Mouse (Mus musculus) CD4-positive helper T cell, adult 2 months (primary cell): ENCODE data around the gene Bco2.

Source experiments
- DNase-seq: peaks from one replicate; pipeline ENCODE4 v3.0.0-alpha.2; 2012; ENCODE audit warnings: low read depth, missing footprints, low spot score

Gene Bco2

DNA sequence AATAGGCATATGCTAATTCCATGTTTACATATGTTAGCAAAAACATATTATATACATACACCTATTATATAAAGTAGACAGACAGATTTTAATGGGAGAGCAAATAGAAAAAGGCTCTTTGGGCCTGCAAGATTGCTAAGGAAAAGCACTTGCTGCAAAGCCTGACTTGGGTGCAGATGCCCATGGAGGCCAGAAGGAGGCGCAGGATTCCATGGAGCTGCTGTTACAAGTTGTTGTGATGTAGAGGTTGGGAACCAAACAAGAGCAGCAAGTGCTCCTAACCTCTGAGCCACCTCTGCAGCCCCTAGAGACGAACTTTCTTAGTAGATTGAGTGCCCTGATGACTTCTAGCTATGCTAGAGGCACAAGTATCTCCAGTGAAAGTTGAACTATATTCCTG is 36.2 kb downstream of the Bco2 start:
- DNase-seq = peak; percentile 32

DNA sequence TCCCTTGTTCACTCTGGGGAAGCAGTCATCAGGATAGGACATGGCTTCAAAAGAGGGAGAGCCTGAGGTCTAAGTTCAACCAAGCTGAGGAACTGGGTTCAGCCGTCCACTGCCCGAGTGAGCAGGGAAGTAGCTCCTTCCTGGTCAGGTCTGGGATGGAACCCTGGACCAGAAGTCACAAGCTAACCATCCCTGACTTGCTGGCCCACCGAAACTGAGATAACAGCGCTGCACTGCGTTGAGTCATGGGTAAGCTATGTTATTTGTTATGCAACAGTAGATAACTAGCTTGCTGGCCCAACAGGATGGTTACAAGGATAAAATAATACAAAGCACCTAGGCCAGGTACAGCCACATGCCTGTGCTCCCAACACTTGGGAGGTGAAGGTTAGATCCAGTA is 39.5 kb downstream of the Bco2 start:
- DNase-seq = no peak

DNA sequence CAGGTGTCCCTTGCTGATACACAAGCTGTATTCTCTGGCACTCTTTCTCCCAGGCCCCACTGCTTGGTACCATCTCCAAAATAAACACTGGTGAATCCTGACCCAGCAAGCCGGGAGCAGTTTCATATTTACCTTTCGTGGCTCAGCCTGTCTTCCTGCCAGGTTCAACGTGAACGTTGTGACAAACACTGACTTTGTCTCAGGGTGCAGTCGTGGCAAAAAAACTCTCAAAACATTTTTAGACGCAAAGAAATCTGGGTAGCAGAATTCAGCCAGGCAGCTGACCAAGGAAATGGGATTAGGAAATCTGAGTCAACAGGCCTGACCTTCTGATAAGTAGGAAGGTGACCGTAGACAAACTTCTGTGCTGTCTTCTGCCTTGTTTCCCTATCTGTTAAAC is 47.4 kb downstream of the Bco2 start:
- DNase-seq = no peak

DNA sequence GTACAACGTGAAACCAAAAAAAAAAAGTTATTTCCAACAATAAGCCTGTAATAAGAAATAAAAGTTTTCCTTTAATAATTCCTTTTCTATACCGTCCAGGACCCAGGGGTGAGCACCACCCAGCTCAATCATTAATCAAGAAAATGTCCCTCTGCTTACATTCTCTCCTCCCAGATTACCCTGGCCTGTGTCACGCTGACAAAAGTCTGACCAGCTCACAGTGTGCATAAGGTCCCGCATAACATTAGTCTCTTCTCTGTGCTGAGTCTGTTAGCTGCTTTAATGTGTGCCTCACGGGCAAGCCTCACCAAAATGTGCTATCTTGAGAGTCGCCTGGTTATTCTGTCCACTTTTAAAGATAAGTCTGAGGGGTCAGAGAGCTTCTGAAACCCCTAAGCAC is 49.6 kb downstream of the Bco2 start:
- no peak for DNase-seq

DNA sequence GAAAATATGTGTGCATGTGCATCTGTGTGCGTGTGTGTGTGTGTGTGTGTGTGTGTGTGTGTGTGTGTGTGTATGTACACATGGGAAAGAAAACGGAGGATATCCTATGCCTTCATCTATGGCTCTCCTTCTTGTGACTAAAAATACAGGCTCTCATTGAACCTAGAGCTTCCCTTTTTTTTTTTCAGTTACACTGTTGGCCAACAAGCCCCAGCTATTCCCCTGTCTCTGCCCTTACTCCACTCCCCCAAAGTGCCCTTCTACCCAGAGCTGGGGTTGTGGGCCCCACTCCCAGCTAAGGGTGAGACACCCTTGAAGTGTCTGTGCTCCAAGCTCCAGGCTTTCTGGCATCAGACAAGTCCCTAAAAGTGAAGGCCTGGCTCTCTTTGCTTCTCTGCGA is 52.0 kb downstream of the Bco2 start:
- DNase-seq = no peak

DNA sequence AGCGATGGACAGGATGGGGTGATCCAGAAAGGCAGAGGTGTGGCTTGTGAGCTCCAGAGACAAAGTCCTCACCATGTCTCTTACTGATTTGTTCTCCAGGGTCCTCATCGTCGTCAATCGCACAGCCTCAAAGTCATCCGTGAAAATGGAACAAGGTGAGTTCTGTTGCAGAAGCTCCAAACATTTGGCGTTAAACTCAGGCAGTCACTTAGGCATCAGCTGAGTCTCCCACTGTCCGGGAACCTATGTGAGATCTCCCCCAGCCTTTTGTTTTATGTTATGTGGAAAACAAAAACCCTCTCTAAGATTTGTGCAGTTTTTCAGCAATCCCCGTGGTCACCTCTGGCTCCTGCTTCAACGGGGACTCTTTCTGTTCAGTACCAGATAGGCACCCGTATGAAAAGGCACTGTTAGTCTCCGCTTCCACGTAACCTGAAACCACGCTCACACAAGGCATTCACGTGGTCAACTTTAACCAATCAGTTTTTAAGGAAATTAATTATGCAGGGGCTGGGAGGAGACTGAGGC is 53.9 kb downstream of the Bco2 start:
- peak; percentile 59 for DNase-seq

DNA sequence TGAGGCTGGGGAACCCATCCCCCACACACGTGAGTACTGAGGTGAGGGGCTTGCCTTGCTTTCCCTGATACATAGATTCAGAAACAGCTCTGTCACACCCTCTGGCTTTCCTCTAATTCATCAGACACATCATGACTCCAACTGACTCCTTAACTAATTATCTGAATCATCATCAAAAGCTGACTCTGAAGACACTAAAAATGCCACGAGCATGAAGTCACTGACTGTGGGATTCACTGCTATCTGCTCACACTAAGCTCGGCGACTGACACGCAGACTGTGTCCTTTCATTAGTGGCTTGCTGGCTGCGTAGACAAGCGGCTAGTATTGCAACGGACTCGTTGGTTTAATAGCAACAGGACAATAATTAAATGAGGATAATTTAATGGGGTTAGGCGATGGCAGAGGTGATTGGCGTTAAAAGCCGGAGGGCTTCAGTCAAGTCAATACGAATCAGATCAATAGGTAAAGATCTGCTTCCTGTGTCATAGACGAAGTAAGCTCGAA is 54.5 kb downstream of the Bco2 start:
- DNase-seq = no peak

DNA sequence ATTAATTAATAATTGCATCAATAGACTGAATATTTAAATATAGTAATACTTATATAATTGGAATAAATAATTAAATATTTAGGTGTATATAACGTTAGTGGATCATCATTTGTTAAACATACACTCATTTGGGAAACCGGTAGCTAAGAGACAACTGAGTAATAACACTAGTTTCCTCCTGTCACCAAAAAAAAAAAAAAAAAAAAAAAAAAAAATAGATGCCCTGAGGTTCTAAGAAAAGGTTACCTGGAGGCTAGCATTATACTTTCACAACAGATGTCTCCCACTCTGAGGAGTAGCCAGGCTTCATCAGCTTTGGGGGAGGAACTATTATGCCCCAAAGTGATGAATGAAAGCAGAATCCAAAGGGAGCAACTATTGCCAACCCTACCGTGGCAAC is 55.2 kb downstream of the Bco2 start:
- no peak for DNase-seq

DNA sequence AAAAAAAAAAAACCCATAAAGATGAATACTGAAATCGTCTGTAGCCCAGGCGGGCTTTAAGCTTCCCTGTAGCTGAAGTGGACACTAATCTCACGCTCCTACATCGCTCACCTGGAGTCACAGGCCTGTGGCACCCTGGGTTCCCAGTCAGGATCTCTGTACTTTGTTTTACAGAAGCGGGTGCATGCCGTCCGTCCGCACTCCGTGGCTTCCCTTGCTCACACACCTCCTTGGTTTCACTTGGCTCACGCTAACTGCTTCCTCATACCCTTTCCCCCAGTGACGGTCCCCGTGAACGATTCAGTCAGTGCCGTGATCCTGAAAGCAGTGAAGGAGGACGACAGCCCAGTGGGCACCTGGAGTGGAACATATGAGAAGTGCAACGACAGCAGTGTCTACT is 56.2 kb downstream of the Bco2 start:
- DNase-seq = peak; percentile 7

DNA sequence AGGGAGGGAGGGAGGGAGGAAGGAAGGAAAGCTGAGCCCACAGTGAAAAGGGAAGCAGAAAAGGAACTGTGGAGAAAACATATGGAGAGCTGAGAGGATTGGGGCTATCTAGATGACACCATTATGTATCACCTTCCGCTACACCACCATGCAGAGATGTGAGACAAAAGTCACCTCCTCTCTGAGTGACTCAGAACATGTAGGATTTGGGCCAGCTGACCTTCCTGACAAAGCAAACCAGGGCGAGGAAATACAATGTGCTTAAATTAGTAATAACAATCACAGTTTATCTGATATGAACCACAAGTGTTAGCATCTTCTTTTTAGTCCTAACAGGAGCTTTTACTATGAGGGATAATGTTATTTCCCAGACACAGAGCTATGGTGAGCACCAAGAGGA is 57.4 kb downstream of the Bco2 start:
- DNase-seq = no peak

DNA sequence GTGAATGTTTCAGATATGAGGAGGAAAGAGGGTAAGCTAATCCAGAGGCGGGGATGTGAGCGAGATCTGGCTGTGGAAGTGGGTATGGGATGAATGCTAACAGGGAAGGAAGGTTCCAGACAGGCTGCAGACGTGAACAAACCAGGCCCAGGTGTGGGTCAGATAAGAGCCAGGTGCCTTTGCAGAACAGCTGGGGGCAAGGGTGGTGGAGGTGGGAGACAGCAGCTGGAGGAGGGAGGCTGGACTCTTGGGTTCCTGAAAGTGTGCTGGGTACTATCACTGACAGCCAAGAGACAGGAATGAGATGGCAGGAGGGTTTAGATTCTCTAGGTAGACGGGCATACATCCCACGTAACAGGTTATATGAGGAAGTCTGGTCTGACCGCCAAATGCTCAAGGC is 57.9 kb downstream of the Bco2 start:
- DNase-seq = no peak

DNA sequence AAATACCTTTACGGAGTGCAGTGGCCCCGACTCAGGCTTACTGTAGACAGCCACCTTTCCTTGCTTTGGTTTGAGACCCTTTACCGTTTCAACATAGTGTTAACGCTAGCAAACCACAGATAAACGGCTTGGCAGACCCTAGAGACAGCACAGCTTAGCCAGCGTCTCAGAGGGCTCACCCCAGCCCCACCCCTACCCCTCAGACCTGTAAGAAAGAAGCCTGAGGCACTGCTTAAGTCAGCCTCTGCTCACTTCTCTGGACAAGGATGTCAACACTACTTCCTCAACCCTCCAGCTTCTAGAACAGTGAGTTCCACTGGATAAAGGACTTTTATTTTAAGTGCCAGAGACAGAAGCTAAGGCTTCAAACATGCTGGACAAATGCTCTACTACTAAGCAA is 58.4 kb downstream of the Bco2 start:
- no peak for DNase-seq

DNA sequence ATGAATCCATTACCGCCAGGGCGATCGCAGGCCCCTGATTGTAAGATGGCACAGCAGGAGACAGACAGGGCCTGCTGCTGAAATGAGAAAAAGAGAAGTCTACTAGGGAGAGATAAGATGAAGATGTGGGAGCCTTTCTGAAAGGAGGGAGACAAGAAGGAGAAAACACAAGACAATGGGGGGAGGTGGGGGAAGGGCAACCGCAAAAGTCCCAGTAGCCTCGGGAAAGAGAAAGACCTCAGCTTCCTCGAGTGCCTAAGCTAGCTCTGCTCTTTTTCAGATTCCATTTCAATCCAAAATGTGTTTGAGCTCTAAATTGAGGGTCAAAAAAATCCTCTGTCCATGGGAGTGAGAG is 58.9 kb downstream of the Bco2 start:
- no peak for DNase-seq

DNA sequence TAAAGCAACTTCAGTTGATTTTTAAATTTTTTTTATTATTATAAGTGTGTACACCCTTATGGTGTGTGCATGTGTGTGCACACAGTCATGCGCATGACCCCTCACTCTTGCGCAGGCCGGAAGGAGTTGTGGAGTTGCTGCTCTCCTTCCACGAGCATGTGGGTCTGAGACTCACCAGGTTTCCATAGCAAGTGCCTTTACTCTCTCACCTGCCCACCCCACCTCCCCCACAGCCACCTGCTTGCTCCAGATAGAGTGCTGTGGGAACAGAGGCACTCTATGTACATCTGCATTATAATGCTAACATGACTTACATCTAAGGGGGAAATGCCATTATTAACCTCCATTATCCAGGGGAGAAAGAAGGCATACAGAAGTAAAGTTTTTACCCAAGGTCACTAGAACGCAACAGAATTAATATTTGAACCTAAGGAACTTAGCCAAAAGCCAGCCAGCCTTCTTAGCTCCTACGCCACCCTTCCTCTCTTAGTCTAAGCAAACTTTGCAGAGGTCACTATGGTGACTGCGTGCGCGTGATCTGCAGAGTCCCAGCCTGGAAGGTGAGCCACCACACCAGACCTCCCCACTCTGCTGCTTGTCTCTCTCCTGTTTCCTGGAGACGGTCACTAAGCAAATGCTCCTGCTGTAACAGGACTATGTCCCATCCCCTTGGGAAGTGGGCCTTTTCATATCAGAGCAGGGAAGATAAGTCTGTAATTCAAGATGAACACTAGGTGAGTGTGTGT is 59.4 kb downstream of the Bco2 start:
- DNase-seq = no peak

DNA sequence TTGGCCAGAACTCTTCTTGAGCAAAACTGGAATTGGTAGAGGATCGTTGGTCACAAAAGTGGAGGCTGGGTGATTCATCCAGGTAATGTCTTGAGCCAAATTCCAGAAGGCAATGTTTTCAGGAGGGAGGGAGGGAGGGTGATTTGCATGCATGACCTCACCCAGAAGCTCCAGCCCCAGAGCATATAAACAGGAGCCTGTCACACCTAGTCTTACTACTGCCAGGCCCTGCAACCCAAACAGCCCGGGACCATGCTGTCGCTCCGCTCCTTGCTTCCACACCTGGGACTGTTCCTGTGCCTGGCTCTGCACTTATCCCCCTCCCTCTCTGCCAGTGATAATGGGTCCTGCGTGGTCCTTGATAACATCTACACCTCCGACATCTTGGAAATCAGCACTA is 60.7 kb downstream of the Bco2 start, which contains the start of gene Plet1:
Plet1 (plus strand) TSS at position 215 of the 400 bp plus-strand sequence.
- DNase-seq = no peak

DNA sequence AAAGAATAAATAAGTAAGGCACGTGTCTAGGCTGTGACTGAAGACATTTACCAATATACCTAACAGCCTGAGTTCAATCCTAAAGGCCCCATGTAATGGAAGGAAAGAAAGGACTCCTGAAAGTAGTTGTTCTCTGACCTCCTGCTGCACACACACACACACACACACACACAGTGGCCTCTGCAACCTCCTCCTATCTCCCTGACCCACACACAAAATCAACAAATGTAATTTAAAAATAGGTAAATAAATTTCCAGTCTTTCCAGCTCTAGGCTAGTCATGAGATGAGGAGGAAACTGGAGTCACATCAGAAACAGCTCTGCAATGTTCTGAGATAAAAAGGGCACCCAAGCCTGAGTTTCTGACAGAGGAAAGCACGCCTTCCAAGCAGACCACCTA is 61.2 kb downstream of the Bco2 start:
- DNase-seq = no peak

DNA sequence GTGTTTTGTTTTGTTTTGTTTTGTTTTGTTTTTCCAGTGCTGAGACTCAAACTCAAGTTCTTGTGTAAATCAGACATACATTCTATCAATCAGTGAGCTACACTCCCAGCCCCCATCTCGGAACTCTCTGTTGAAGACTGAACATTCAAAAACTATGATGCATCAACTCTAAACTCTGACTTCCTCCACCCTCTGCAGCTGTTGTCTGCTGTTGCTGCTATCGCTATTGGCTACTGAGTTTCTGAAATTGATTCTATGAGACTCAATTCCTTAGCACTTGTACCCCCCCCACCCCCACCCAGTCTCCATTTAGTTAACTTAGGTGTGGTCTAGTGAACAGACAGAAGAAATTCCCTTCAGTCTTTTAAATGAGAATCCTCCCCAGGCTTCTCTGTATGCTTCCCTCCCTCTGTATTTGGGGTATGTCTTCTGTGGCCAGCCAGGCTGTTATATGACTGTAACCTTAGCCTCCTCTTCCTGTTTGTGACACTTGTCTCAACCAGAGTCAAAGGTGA is 63.4 kb downstream of the Bco2 start:
- DNase-seq = peak; percentile 8

DNA sequence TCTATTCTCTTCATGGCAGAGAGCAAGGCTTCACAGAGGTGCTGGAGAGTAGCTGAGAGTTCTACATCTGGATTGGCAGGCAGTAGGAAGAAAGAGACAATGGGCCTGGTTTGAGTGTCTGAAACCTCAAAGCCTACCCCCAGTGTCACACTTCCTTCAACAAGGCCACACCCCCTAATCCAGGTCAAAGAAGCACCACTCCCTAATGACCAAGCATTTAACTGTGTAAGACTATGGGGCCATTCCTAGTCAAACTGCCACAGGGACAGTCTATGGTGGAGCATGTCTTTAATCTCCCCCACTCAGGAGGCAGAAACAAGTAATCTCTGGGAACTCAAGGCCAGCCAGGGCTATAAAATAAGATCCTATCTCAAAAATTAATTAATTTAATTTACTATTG is 64.1 kb downstream of the Bco2 start:
- DNase-seq = no peak

DNA sequence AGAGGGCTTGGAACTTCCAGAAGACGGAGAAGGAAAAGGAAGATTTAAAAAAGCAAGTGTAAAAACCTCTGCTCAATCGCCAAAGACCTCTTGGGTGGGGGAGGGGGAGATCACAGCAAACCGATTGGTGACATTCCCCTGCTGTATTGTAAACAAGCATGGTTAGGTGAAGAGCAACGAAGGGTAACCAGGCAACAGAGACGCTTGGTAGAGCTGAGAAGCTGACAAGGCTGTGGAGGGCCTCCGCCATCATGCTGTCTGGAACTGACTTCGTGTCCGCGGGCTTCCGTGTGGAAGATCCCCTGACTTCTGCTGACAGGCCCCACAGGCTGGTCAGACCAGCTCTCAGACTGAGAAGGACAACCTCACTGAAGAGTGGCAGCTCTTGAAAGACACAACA is 69.5 kb downstream of the Bco2 start:
- no peak for DNase-seq
